Mouse (Mus musculus) MEL (cell line): ENCODE measurements at regions not wholly inside any gene's neighbourhood (a gene's known extent, or its start where the extent isn't known, plus 50 kb on each side); places are given as distances from the start of the nearest gene placed in this dataset.

Experiments used
- CHD1 ChIP-seq: IDR thresholded peaks from 2 replicates; pipeline ENCODE4 v1.6.1; 2012; ENCODE audit warnings: low read depth, mild to moderate bottlenecking, inconsistent platforms, low read length, improper control_type of control experiment
- CTCF ChIP-seq, 3 experiments: IDR thresholded peaks in 2 of 3; conservative IDR thresholded peaks in 1 of 3; 2 replicates each; pipeline ENCODE4 v1.5.1; 2011 to 2012; ENCODE audit warnings: low read length in 3 of 3, low read depth in 2 of 3, mild to moderate bottlenecking in 2 of 3, improper control_type of control experiment in 1 of 3, inconsistent platforms in 1 of 3, mixed read lengths in 1 of 3, moderate library complexity in 1 of 3; ENCODE audit not compliant: control insufficient read depth in 1 of 3, insufficient read depth in 1 of 3, poor library complexity in 1 of 3, severe bottlenecking in 1 of 3
- EP300 ChIP-seq, 2 experiments: IDR thresholded peaks; 2 replicates each; pipeline ENCODE4 v1.6.1; 2011; ENCODE audit warnings: improper control_type of control experiment in 2 of 2, low read length in 2 of 2, low read depth in 1 of 2, mild to moderate bottlenecking in 1 of 2
- JUND ChIP-seq: IDR thresholded peaks from 2 replicates; pipeline ENCODE4 v1.6.1; 2011; ENCODE audit warnings: low read depth, mild to moderate bottlenecking, improper control_type of control experiment, low read length
- MEF2A ChIP-seq: IDR thresholded peaks from 2 replicates; pipeline ENCODE4 v1.6.1; 2014; ENCODE audit warnings: low read depth, mild to moderate bottlenecking, inconsistent platforms, low read length, improper control_type of control experiment; ENCODE audit not compliant: poor library complexity, insufficient replicate concordance, severe bottlenecking; ENCODE audit errors: extremely low read depth
- POLR2A ChIP-seq, 2 experiments: IDR thresholded peaks; 2 replicates each; pipeline ENCODE4 v1.6.1; 2011 to 2012; ENCODE audit warnings: low read length in 2 of 2, mild to moderate bottlenecking in 2 of 2, control low read depth in 1 of 2, improper control_type of control experiment in 1 of 2, low read depth in 1 of 2, moderate library complexity in 1 of 2; ENCODE audit not compliant: control insufficient read depth in 1 of 2, insufficient read depth in 1 of 2, poor library complexity in 1 of 2
- RCOR1 ChIP-seq: IDR thresholded peaks from 2 replicates; pipeline ENCODE4 v1.6.1; 2012; ENCODE audit warnings: low read depth, mild to moderate bottlenecking, inconsistent platforms, low read length, improper control_type of control experiment
- SMC3 ChIP-seq: IDR thresholded peaks from 2 replicates; pipeline ENCODE4 v1.6.1; 2011; ENCODE audit warnings: low read depth, low read length, improper control_type of control experiment
- TBP ChIP-seq: IDR thresholded peaks from 2 replicates; pipeline ENCODE4 v1.8.0; 2011; ENCODE audit warnings: low read depth, low read length, improper control_type of control experiment
- UBTF ChIP-seq: IDR thresholded peaks from 2 replicates; pipeline ENCODE4 v1.6.1; 2012; ENCODE audit warnings: low read depth, mild to moderate bottlenecking, inconsistent platforms, low read length, improper control_type of control experiment, moderate library complexity, borderline replicate concordance; ENCODE audit not compliant: insufficient read depth
- ZC3H11A ChIP-seq: IDR thresholded peaks from 2 replicates; pipeline ENCODE4 v1.6.1; 2012; ENCODE audit warnings: low read depth, mild to moderate bottlenecking, inconsistent platforms, low read length, improper control_type of control experiment

DNA sequence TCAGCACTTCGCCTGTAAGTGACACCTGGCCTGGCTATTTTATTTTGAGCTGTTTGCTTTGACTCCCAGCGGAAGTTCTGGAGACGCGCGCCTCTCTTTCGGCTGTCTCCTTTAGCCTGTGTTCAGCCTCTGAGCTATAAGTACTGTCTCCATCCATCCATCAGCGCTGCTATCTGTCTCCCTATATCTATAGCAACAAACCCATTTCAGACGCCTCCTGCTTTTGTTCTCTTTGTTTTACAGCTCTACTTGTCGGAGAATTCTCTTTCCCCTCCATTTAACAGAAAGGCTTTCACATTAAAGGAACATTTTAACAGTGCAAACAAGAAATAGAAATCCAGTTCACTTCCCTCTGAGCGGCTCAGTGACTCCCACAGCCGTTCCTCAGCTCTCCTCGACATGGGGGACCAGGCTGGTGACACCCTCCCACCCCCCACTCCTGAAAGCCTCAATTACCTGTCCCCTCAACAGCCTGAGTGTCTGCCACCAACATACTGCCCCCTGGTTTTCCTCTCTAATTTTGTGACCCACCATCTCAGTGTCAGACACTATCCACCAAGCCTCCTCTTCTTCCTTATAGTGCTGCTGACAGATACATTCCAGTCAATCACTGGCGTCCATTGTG is 682.7 kb downstream of the Gm9195 start:
- TF ChIP-seq CTCF (IDR thresholded peaks at IDR 0.05 in 2 of 3, conservative IDR thresholded peaks at IDR 0.05 in 1 of 3; ENCODE audit: control insufficient read depth in 1 of 3, insufficient read depth in 1 of 3, low read depth in 2 of 3, low read length in 3 of 3, poor library complexity in 1 of 3, severe bottlenecking in 1 of 3) (no peak), EP300 (IDR thresholded peaks at IDR 0.05; ENCODE audit: low read depth in 1 of 2, low read length in 2 of 2) (no peak), TBP (no peak), CHD1 (no peak), RCOR1 (no peak), MEF2A (no peak), ZC3H11A (no peak), UBTF (no peak), SMC3 (no peak), POLR2A (IDR thresholded peaks at IDR 0.05; ENCODE audit: control insufficient read depth in 1 of 2, insufficient read depth in 1 of 2, low read depth in 1 of 2, low read length in 2 of 2, poor library complexity in 1 of 2) (no peak), JUND (no peak)
